Mouse (Mus musculus) v-Abl transformed pro-B cells (cell line): ENCODE measurements around the gene Atp5d.

Experiments
- in situ Hi-C, 2 experiments: fragments of 400-800 bp; cut with MboI; formaldehyde crosslinking; loops; one replicate each; pipeline ENCODE4 v1.15.1; 2025; ENCODE audit not compliant: unreplicated experiment in 2 of 2

Atp5d gene

GRCm38 (mm10) chr10:80161522-80162242 is 23.2 kb downstream of the Atp5d start:
- in situ Hi-C loops = loop anchor here in 1 of 2 experiments (25.0 kb wide), 1 partner anchor 526 kb away; the partner anchor contains the start of gene Mknk2

DNA sequence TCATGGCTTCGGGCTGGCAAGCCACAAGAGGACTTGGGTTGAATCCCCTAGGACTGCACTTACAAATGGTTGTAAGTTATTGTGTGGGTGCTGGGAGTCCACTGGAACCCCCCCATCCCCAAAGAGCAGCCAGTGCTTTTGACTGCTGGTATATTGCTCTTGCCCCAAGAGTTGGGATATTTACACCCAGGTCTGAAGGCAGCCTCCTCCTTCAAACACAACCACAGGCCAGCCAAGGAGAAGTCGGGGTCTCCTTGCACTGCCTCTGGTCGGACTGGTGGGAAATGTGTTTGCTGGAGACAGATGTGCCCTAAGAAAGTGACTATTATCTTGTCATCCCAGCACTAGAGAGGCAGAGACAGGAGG is 23.8 kb downstream of the Atp5d start:
- in situ Hi-C loops = loop anchor here in 1 of 2 experiments (25.0 kb wide), 1 partner anchor 525 kb away; the partner anchor contains the start of gene Mknk2

DNA sequence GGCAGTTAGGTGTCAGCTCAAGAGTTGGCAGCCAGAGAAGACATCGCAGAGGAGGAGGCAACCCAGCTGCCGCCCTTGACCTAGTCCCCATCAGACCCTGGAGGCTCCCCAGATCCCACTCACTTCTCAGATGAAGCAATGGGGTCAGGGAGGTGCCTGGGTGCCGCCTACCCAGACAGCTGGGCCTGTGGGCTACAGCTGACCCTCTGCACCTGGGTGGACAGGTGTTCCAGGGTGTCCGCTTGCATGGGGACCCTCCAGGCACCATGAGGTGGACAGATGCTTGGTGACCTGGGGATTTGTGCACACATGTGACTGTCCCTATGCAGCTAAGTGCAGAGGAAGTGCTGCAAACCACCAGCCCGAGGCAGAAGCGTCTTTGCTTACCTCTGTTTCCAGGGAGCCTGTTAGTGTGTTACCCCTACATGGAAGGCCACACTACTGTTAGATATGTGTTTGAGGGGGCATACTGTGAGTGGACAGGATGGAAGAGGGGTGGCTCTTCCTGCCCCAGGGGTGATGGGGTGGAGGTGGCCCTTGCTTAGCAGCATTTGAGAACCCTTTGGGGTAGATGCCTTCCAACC is 24.4 kb downstream of the Atp5d start:
- in situ Hi-C loops = loop anchor here in 1 of 2 experiments (25.0 kb wide), 1 partner anchor 524 kb away; the partner anchor contains the start of gene Mknk2

GRCm38 (mm10) chr10:80163721-80164120 is 25.3 kb downstream of the Atp5d start:
- in situ Hi-C loops = loop anchor here in 1 of 2 experiments (25.0 kb wide), 1 partner anchor 524 kb away; the partner anchor contains the start of gene Mknk2

- in situ Hi-C loops = loop anchor here in 1 of 2 experiments (25.0 kb wide), 1 partner anchor 523 kb away; the partner anchor contains the start of gene Mknk2
Observed at GRCm38 (mm10) chr10:80164161-80164997, 25.9 kb downstream of the Atp5d start.

- in situ Hi-C loops = loop anchor here in 1 of 2 experiments (25.0 kb wide), 1 partner anchor 522 kb away; the partner anchor contains the start of gene Mknk2
Observed at GRCm38 (mm10) chr10:80164998-80165344, 26.5 kb downstream of the Atp5d start.

GRCm38 (mm10) chr10:80165392-80166128 is 27.1 kb downstream of the Atp5d start, which contains the start of gene Cirbp:
Gene Cirbp (plus strand): TSS chr10:80165985.
- in situ Hi-C loops = loop anchor here in 1 of 2 experiments (25.0 kb wide), 1 partner anchor 522 kb away; the partner anchor contains the start of gene Mknk2

DNA sequence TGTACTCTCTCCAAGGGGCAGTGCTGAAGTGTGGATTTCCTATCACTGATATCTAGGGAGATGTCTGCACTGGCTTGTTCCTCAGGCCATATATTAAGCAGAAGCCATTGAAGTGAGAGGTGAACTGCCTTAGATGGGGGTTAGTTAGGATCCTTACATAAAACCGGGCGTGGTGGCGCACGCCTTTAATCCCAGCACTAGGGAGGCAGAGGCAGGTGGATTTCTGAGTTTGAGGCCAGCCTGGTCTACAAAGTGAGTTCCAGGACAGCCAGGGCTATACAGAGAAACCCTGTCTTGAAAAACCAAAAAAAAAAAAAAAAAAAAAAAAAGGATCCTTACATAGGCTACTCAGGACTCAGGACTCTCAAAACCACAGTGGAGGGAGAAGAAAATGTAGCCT is 27.7 kb downstream of the Atp5d start:
- in situ Hi-C loops = loop anchor here in 1 of 2 experiments (25.0 kb wide), 1 partner anchor 521 kb away; the partner anchor contains the start of gene Mknk2

DNA sequence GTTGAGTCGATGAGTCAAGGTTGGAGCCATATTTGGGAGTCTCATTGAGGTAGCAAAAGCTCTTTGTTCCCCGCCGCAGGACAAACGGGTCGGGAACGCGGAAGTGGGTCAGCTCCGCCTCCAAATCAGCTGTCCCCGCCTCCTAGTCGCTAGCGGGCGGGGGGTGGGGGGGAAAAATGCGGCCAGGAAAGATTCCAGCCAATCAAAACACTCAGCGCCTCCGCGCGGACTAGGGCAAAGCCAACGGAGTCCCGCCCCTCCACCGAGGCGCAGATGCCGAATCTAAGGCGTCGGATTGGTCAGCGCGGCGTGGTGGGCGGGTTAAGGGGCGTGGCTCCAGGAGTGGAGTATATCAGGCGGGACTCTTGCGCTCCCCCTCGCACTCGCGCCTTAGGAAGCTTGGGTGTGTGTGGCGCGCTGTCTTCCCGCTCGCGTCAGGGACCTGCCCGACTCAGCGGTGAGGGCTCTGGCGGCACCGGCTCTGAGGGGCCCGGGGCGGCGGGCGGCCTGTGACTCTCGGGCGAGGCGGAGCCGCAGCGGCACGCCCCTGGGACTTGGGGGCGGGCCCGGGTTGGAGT is 29.1 kb downstream of the Atp5d start:
- in situ Hi-C loops = loop anchor here in 1 of 2 experiments (25.0 kb wide), 1 partner anchor 520 kb away; the partner anchor contains the start of gene Mknk2

- in situ Hi-C loops = loop anchor here in 1 of 2 experiments (25.0 kb wide), 1 partner anchor 519 kb away; the partner anchor contains the start of gene Mknk2
Observed at GRCm38 (mm10) chr10:80168038-80168661, 29.7 kb downstream of the Atp5d start.

GRCm38 (mm10) chr10:80169070-80169469 is 30.6 kb downstream of the Atp5d start:
- in situ Hi-C loops = loop anchor here in 1 of 2 experiments (25.0 kb wide), 1 partner anchor 518 kb away; the partner anchor contains the start of gene Mknk2

DNA sequence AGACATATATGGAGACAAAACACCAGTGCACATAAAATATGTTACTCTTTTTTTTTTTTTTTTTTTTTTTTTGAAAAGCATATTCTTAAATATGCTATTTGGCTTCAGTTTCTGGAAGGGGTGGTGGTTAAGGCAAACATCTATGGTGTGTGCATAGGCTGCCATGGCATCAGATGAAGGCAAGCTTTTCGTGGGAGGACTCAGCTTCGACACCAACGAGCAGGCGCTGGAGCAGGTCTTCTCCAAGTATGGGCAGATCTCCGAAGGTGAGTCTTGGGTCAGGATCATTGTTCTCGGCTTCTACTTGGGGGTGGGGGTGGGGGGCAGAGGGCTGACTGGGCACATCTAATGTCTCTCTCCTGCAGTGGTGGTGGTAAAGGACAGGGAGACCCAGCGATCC is 31.2 kb downstream of the Atp5d start:
- in situ Hi-C loops = loop anchor here in 1 of 2 experiments (5.0 to 25.0 kb wide), 3 partner anchors 178 to 518 kb away; partner anchors contain the start of genes Adamtsl5 and Mknk2

GRCm38 (mm10) chr10:80170052-80170451 is 31.6 kb downstream of the Atp5d start:
- in situ Hi-C loops = loop anchor here in 1 of 2 experiments (5.0 to 25.0 kb wide), 3 partner anchors 177 to 517 kb away; partner anchors contain the start of genes Adamtsl5 and Mknk2

GRCm38 (mm10) chr10:80170601-80171021 is 32.2 kb downstream of the Atp5d start:
- in situ Hi-C loops = loop anchor here in 1 of 2 experiments (5.0 to 25.0 kb wide), 3 partner anchors 177 to 517 kb away; partner anchors contain the start of genes Adamtsl5 and Mknk2

GRCm38 (mm10) chr10:80171252-80171651 is 32.8 kb downstream of the Atp5d start:
- in situ Hi-C loops = loop anchor here in 1 of 2 experiments (5.0 to 25.0 kb wide), 3 partner anchors 176 to 516 kb away; partner anchors contain the start of genes Adamtsl5 and Mknk2

DNA sequence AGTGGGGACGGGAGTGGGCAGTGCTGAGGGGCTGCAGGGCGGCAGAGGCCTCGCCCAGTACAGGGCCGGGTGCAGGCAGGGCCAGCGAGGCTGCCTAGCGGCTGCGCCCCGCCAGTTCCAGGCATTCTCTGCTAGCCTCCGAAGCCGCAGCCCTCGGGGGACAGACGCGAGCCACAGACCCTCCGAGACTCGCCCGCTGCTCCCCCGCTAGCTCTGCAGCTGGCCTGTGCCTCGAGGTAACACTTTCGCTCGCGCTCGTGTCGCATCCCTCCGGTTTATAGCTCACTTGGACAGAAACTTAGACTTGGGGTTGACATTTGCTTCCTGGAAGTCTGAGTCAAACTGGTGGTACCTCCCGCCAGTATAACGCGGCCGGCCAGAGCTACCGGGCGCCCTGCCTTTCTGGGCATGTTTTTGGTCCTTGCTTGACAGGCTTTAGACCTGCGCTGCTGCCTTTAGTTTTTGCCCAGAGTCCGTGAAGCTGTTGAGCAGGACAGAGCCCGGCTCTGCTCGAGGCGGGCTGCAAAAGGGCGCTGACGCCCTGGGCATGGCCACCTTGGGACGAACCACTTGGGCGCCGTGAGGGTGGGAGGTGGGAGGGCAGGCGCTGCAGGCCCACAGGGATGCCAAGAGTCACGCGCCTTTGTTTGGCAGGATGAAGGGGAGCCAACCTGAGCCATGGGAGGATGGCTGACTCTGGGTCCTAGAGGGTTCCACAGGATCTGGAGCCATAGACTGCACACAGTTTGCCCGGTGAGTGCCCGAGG is 33.5 kb downstream of the Atp5d start:
- in situ Hi-C loops = loop anchor here in 1 of 2 experiments (5.0 to 25.0 kb wide), 3 partner anchors 175 to 515 kb away; partner anchors contain the start of genes Adamtsl5 and Mknk2
